Mouse (Mus musculus): ENCODE data around the gene Vmn1r237. TPM values are rescaled to one million over a fixed set of nuclear protein-coding genes. Genes with fewer than 3 reads are reported as not detected.
A peak's percentile ranks its signal among the peaks of the same experiment; 100 is the strongest.

Vmn1r237 gene
- total RNA-seq (2021) = not detected

DNA sequence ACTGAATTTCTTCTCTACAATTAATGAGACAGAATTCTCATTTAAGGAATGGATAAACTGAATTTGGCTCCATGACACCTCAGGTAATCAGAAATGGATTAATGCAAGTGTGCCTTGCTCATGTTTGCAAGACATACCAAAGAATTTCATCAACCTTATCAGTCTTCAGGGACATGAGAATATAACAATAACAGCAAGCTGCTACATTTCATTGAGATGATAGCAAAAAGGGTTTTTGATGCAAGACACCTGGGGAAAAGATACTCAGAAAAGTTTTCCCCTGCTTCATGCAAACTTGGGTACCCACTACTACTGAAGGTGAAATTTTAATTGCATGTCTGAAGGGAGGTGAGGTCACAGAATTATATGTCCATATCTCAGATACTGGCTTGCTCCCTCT, at the start of gene Vmn1r237:
Gene Vmn1r237, plus strand, starts transcription at position 301 of the 400 bp plus-strand sequence.
- no peak for DNase-seq (ENCODE audit: low spot score in 2 of 2)
- intact Hi-C loops (cut with DNase I) = no loop called here

DNA sequence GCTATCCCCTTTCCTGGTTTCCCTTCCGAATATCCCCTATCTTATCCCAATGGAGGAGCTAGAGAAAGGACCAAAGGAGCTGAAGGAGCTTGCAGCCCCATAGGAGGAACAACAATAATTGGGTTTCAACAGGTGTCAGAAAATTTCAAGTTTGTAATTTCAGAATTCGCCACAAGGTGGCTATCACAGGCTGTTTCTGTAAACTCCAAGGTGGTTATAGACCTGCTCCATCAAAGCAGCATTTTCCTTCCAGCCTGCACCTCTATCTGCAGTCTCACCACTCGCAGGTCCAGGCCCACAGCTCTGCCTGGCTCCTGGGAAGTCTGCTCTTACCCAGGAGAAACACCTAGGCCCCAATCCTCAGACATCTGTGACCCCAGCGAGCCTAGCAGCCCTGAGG, 39.6 kb upstream of the Vmn1r237 start:
- DNase-seq (ENCODE audit: low spot score in 2 of 2) = peak; percentile 3 to 21
- intact Hi-C loops (cut with DNase I) = loop anchor here (2.0 to 5.0 kb wide), 2 partner anchors 151 to 245 kb away; partner anchors contain the start of gene Zfp54

DNA sequence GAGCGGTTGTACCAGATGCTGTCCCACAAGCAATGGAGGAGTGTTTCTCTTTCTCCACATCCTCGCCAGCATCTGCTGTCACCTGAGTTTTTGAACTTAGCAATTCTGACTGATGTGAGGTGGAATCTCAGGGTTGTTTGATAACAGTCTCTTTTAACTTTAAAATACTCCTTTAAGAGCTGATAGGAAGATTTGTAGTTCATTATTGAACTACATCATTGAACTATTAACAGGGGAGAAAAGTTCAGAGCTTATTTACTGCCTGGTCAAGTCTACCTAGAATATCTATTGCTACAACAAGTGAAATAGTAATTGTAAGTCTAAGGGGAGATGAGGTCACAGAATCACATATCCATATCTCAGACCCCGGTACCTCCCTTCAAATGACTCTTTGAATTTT, 29.0 kb upstream of the Vmn1r237 start, which contains the start of gene Vmn1r236:
Gene Vmn1r236, plus strand, starts transcription at position 301 of the 400 bp plus-strand sequence.
- intact Hi-C loops (cut with DNase I) = no loop called here
- no peak for DNase-seq (ENCODE audit: low spot score in 2 of 2)

DNA sequence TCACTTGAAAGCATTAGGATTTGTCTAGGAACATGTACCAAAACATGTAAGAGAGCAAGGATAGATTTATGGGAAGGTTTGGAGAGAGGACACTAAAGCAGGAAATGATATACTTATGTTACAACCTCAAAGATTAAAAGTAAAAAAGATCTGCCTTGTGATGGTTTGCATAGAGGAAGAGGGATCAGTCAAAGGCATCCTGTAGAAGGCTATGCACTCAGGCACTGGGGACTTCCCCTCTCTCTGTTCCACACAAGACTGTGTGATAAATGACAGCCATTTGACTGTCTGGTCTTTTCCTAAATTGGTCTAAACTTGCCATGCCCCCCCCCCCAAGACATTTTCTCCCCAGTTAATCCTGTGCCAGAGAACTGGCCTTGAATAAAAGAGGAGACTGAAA, 27.3 kb upstream of the Vmn1r237 start:
- intact Hi-C loops (cut with DNase I) = no loop called here
- no peak for DNase-seq (ENCODE audit: low spot score in 2 of 2)

DNA sequence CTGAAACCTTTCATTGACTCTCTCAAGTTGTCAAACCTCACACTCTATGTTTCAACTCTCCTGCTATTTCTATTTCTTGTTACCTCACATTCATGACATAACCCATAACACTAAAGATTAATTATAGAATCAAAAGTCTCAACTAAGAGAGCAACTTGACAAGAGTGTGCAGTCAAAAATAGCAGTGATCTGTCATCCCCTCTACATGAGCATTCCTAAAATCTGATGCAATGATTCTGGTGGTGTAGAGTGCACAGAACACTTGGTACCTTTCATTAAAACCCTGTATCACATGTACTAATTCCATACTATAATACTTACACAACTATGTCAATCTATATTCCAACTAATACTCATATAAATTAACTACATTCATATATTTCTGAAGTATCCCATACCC, 22.0 kb upstream of the Vmn1r237 start:
- DNase-seq (ENCODE audit: low spot score in 2 of 2) = no peak
- intact Hi-C loops (cut with DNase I) = no loop called here

Small RNA genes lying within 50 kb of the gene (microRNA-seq; reads per million reads assigned to microRNA genes)
- not detected for gene Gm26384

Other genes with a start within 250 kb of the Vmn1r237 start
- not detected for gene Vmn1r234, start 85.8 kb upstream of the Vmn1r237 start, total RNA-seq (2021)
- gene Vmn1r235, start 55.5 kb upstream of the Vmn1r237 start, total RNA-seq (2021) = not detected
- gene Vmn1r236, start 28.9 kb upstream of the Vmn1r237 start, total RNA-seq (2021) = not detected
- gene Zfp677, start 71.9 kb downstream of the Vmn1r237 start, total RNA-seq (2021) = 1 to 10 TPM in 1 of 2 experiments, under 1 TPM in 1; 0.88 to 1.4 TPM
- gene Zfp54, start 111.4 kb downstream of the Vmn1r237 start, total RNA-seq (2021) = under 1 TPM; 0.62 to 0.79 TPM
- gene Zfp51, start 138.5 kb downstream of the Vmn1r237 start, total RNA-seq (2021) = 1 to 10 TPM; 3.4 to 5.3 TPM
- gene Zfp53, start 177.1 kb downstream of the Vmn1r237 start, total RNA-seq (2021) = 1 to 10 TPM; 3.6 to 4.5 TPM
- gene Zfp52, start 223.7 kb downstream of the Vmn1r237 start, total RNA-seq (2021) = 1 to 10 TPM; 4.9 to 7.5 TPM